Mouse (Mus musculus): ENCODE data around the gene Anks1.

- TF ChIP-seq POLR2A (IDR thresholded peaks at IDR 0.05; ENCODE audit: extremely low read depth, insufficient read depth, low read length) (no peak), CTCF (IDR thresholded peaks at IDR 0.05; ENCODE audit: low read depth, low read length) (no peak)
These were observed 38.0 kb downstream of the Anks1 start for GRCm38 (mm10) chr17:27947155-27947554.

All from liver, adult 2 months (tissue).